Mouse (Mus musculus) heart, embryonic 14.5 days (tissue): ENCODE measurements around the gene Pde4b. TPM values are rescaled to one million over a fixed set of nuclear protein-coding genes. Genes with fewer than 3 reads are reported as not detected.

ENCODE experiments used
- ATAC-seq: fragments of 200-750 bp; cut with Nextera tagmentation; 2 replicates; pipeline ENCODE4 v1.8.0; 2017; ENCODE audit warnings: low read depth, moderate TSS enrichment; ENCODE audit not compliant: insufficient number of reproducible peaks, insufficient read depth, low FRiP score
- H3K27ac ChIP-seq, 2 experiments: fragments of 200-500 bp in 1 of 2; fragments of 300-500 bp in 1 of 2; sonication (generic) in 1 of 2; replicated peaks in 1 of 2; 2 replicates each; pipeline ENCODE4 v1.5.1; 2012 to 2014; ENCODE audit warnings: low read depth in 2 of 2, low read length in 2 of 2, control low read depth in 1 of 2, mild to moderate bottlenecking in 1 of 2, mixed read lengths in 1 of 2; ENCODE audit not compliant: control insufficient read depth in 1 of 2, insufficient read depth in 1 of 2
- H3K27me3 ChIP-seq: fragments of 300-500 bp; sonication (generic); 2 replicates; pipeline ENCODE4 v1.6.1; 2014; ENCODE audit warnings: mild to moderate bottlenecking, low read length, control low read depth; ENCODE audit not compliant: control insufficient read depth, insufficient read depth
- H3K36me3 ChIP-seq: fragments of 300-500 bp; sonication (generic); 2 replicates; pipeline ENCODE4 v1.6.1; 2014; ENCODE audit warnings: mild to moderate bottlenecking, control low read depth, low read length, mixed read lengths; ENCODE audit not compliant: control insufficient read depth, insufficient read depth
- H3K4me1 ChIP-seq, 2 experiments: fragments of 200-500 bp in 1 of 2; fragments of 300-500 bp in 1 of 2; sonication (generic) in 1 of 2; 2 replicates each; pipeline ENCODE4 v1.6.1; 2012 to 2014; ENCODE audit warnings: low read length in 2 of 2, control low read depth in 1 of 2, mixed read lengths in 1 of 2; ENCODE audit not compliant: control insufficient read depth in 2 of 2, insufficient read depth in 2 of 2
- H3K4me2 ChIP-seq: fragments of 300-500 bp; sonication (generic); 2 replicates; pipeline ENCODE4 v1.6.1; 2014; ENCODE audit warnings: mild to moderate bottlenecking, low read length
- H3K4me3 ChIP-seq, 2 experiments: fragments of 200-500 bp in 1 of 2; fragments of 300-500 bp in 1 of 2; sonication (generic) in 1 of 2; 2 replicates each; pipeline ENCODE4 v1.5.1; 2012 to 2014; ENCODE audit warnings: low read length in 2 of 2, mild to moderate bottlenecking in 2 of 2, control low read depth in 1 of 2, low read depth in 1 of 2, moderate library complexity in 1 of 2; ENCODE audit not compliant: control insufficient read depth in 1 of 2, insufficient read depth in 1 of 2
- H3K9ac ChIP-seq: fragments of 300-500 bp; sonication (generic); 2 replicates; pipeline ENCODE4 v1.6.1; 2014; ENCODE audit warnings: mild to moderate bottlenecking, low read length
- H3K9me3 ChIP-seq: fragments of 300-500 bp; sonication (generic); 2 replicates; pipeline ENCODE4 v1.6.1; 2016; ENCODE audit warnings: low read length, control low read depth; ENCODE audit not compliant: control insufficient read depth
- WGBS: fragments of 180-500 bp; shearing (Covaris S2); extraction: QIAGEN DNeasy Blood & Tissue Kit; methylation state at CpG from one replicate; pipeline ENCODE4 v1.1.7; 2014; 5-methylcytosine and 5-hydroxymethylcytosine counted together
- polyA plus RNA-seq: library from polyadenylated mRNA; unstranded; fragments of >200 nt; fragmentation: Nextera tagmentation; extraction: Ambion mirVana; gene quantifications from 2 replicates; pipeline ENCODE4 v1.2.1, GENCODE M21; 2014

Pde4b gene
- polyA plus RNA-seq, 1 experiment from 2014 or later: 30.5 TPM

GRCm38 (mm10) chr4:102511511-102511910 lies 424.2 kb downstream of the Pde4b start:
- Histone ChIP-seq H3K4me1 (peaks cover 17 to 30% of the 10 kb centered on the region in 2 experiments), H3K27me3 (no peaks in the 10 kb centered on the region), H3K36me3 (0 out of 2 replicates have a peak, but pooled peaks cover 2% of the 10 kb centered on the region), H3K4me3 (peak overlapping the region in 1 of 2 experiments; percentile 13; a peak in 1 of 4 replicates), H3K27ac (peak overlapping the region; percentile 77 to 84), H3K9me3 (no peaks in the 10 kb centered on the region), H3K4me2 (peak overlapping the region; percentile 55), H3K9ac (peak overlapping the region; percentile 62)
- WGBS: 14% methylated on average over 11 of the region's 11 CpGs
- ATAC-seq: no peak

- H3K27ac ChIP-seq: no peak overlapping the region
- no peak overlapping the region for H3K4me3 ChIP-seq
- no peaks in the 10 kb centered on the region for H3K36me3 ChIP-seq
- no peak overlapping the region for H3K9ac ChIP-seq
- H3K27me3 ChIP-seq: no peaks in the 10 kb centered on the region
- 77% methylated on average over 7 of the region's 7 CpGs for WGBS
- ATAC-seq: no peak
- H3K4me1 ChIP-seq: peaks cover 17 to 40% of the 10 kb centered on the region in 2 experiments
- H3K9me3 ChIP-seq: no peaks in the 10 kb centered on the region
- H3K4me2 ChIP-seq: no peak overlapping the region
Measured at GRCm38 (mm10) chr4:102512940-102513339, 425.6 kb downstream of the Pde4b start.

DNA sequence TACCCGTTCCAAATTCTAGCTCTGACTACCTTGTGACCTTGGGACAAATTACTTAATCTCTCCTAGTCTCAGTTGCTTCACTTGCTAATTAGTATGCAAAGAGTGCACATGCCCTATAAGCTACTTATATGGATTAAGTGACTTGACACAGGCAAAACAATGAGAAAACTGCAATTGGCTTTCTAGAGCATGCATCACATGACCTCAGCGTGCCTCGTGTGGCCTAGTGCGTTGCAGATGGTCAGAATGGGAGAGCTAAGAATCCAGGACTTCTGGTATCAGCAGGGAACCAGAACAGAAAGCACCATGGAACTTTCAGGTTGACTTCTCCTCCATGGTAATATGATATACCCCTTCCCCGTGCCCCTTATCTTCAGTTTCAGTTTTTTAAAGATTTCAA lies 426.2 kb downstream of the Pde4b start:
- Histone ChIP-seq H3K4me3 (no peak overlapping the region), H3K9ac (no peak overlapping the region), H3K4me2 (no peak overlapping the region), H3K9me3 (no peaks in the 10 kb centered on the region), H3K36me3 (no peaks in the 10 kb centered on the region), H3K27me3 (no peaks in the 10 kb centered on the region), H3K4me1 (peaks cover 17 to 40% of the 10 kb centered on the region in 2 experiments), H3K27ac (no peak overlapping the region)
- no peak for ATAC-seq
- WGBS: 76% methylated on average over 5 of the region's 5 CpGs

DNA sequence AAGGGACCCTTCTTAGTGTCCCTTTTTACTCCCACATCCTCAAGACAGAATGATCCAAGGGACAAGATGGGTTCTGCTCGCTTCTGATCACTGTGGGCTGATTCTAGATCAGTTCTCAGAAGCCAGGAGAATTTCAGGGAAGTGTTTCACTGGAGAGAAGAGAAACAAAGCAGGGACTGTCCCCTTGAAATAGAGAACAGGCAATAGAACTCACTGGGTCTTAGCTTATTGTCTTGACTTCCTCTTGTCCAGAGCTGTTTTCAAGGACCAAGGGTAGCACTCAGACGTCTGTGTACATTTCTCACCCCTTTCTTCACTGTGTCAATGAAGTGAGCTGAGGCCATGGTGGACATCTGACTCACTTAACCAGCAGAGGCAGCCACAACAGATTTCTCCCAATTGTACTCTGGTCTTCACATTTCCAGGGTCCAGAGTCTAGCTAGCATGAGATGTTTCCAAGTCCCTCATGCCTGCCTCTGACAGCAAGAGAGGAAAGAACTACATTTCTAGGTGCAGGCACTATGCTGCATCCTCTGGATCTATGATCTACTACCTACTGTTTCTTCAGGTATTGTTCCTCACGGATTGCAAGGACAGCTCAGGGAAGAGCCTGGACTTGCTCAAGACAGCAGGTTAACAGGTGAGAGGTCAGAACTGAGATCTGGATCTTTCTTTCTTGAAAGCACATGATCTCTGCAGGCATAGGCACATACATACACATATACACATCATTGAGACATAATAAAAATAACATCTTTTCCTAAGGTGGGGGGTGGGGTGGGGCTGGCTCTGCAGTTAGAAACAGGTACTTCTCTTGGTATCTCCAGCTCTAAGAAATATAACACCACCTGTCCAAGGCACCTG lies 427.9 kb downstream of the Pde4b start:
- peak overlapping the region in 1 of 2 experiments; percentile 43; a peak in 1 of 4 replicates for H3K27ac ChIP-seq
- H3K9ac ChIP-seq: 0 out of 2 replicates have a peak overlapping the region, but pooled peaks have one; percentile 7
- no peak for ATAC-seq
- H3K9me3 ChIP-seq: no peaks in the 10 kb centered on the region
- 52% methylated on average over 3 of the region's 3 CpGs for WGBS
- peaks cover 17 to 37% of the 10 kb centered on the region in 2 experiments for H3K4me1 ChIP-seq
- no peaks in the 10 kb centered on the region for H3K27me3 ChIP-seq
- H3K4me3 ChIP-seq: no peak overlapping the region
- no peaks in the 10 kb centered on the region for H3K36me3 ChIP-seq
- no peak overlapping the region for H3K4me2 ChIP-seq

DNA sequence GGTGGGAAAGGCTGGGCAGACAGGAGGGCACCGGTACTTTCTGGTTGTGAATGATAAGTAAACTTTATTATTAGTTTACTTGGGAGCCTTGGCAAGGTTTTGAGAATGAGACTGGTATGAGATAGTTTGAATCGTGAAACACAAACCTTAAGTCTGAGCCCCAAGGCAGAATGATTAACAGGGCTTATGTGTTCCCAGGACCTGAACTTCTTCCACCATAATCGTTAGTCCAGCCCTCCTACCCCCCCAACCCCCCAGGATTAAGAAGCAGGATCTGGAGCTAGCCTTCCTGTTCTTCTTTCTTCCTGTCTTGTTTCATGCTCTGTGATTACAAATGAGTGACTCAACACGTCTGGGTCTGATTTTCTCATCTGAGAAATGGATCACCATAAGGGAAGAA lies 429.1 kb downstream of the Pde4b start:
- 58% methylated on average over 4 of the region's 4 CpGs for WGBS
- H3K9ac ChIP-seq: no peak overlapping the region
- H3K27ac ChIP-seq: no peak overlapping the region
- no peaks in the 10 kb centered on the region for H3K9me3 ChIP-seq
- H3K4me3 ChIP-seq: no peak overlapping the region
- no peaks in the 10 kb centered on the region for H3K27me3 ChIP-seq
- no peak overlapping the region for H3K4me2 ChIP-seq
- ATAC-seq: no peak
- H3K36me3 ChIP-seq: no peaks in the 10 kb centered on the region
- peaks cover 16 to 30% of the 10 kb centered on the region in 2 experiments for H3K4me1 ChIP-seq

GRCm38 (mm10) chr4:102516982-102517630 lies 429.8 kb downstream of the Pde4b start:
- no peak for ATAC-seq
- H3K4me1 ChIP-seq: peaks cover 9 to 23% of the 10 kb centered on the region in 2 experiments
- 54% methylated on average over 7 of the region's 7 CpGs for WGBS
- H3K27ac ChIP-seq: peak overlapping the region in 1 of 2 experiments; percentile 39; a peak in 1 of 4 replicates
- no peaks in the 10 kb centered on the region for H3K36me3 ChIP-seq
- H3K27me3 ChIP-seq: no peaks in the 10 kb centered on the region
- no peak overlapping the region for H3K9ac ChIP-seq
- no peak overlapping the region for H3K4me2 ChIP-seq
- no peak overlapping the region for H3K4me3 ChIP-seq
- H3K9me3 ChIP-seq: no peaks in the 10 kb centered on the region

DNA sequence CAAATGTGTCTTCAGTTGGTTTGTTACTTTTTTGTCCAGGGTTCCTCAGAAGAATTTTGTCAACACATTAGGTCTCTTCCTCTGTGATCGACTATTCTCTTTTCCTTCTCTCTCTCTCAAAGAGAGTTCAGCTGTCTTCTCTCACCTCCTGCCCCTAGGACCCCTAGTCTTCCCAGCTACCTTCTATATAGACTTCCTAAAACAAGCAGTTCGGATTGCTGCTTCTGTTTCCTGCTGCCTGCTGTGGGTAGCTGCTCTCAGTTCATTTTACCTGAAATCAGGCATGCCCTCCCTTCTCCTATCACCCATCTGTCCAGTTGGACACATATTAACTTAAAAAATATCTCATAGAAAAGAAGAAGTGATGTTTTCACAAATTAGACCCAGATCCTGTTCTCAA lies 430.3 kb downstream of the Pde4b start:
- Histone ChIP-seq H3K9ac (no peak overlapping the region), H3K4me2 (no peak overlapping the region), H3K4me1 (peaks cover 7 to 20% of the 10 kb centered on the region in 2 experiments), H3K27me3 (no peaks in the 10 kb centered on the region), H3K4me3 (no peak overlapping the region), H3K9me3 (no peaks in the 10 kb centered on the region), H3K36me3 (no peaks in the 10 kb centered on the region), H3K27ac (peak overlapping the region in 1 of 2 experiments; percentile 39; a peak in 1 of 4 replicates)
- WGBS: 50% methylated on average over 2 of the region's 2 CpGs
- no peak for ATAC-seq
